Mouse (Mus musculus): ENCODE measurements at regions not wholly inside any gene's neighbourhood (a gene's known extent, or its start where the extent isn't known, plus 50 kb on each side); places are given as distances from the start of the nearest gene placed in this dataset.

GRCm38 (mm10) chr10:16521895-16522294, 1201.1 kb upstream of the Cited2 start:
- TF ChIP-seq POLR2A (IDR thresholded peaks at IDR 0.05; ENCODE audit: insufficient read depth, low read length) (no peak), EP300 (IDR thresholded peaks at IDR 0.05; ENCODE audit: insufficient read depth, low read depth, low read length) (no peak), CTCF (IDR thresholded peaks at IDR 0.05; ENCODE audit: low read depth, low read length) (no peak)

Data from ES-Bruce4 (cell line).